Mouse (Mus musculus) midbrain, postnatal 0 days (tissue): ENCODE results near the gene Rpia. TPM values are rescaled to one million over a fixed set of nuclear protein-coding genes. Genes with fewer than 3 reads are reported as not detected.

ENCODE experiments used
- ATAC-seq: fragments of 200-750 bp; cut with Nextera tagmentation; 2 replicates; pipeline ENCODE4 v1.8.0; 2017; ENCODE audit warnings: moderate number of reproducible peaks, mild to moderate bottlenecking, moderate TSS enrichment, moderate library complexity; ENCODE audit not compliant: low FRiP score
- DNase-seq: peaks from one replicate; pipeline ENCODE4 v3.0.0-alpha.2; 2015; ENCODE audit warnings: low spot score
- H3K27ac ChIP-seq: fragments of 300-500 bp; sonication (generic); 2 replicates; pipeline ENCODE4 v1.5.1; 2014; ENCODE audit warnings: low read depth, mild to moderate bottlenecking, low read length, mixed read lengths
- H3K27me3 ChIP-seq: fragments of 300-500 bp; sonication (generic); 2 replicates; pipeline ENCODE4 v1.6.1; 2014; ENCODE audit warnings: low read length, control low read depth, mixed read lengths; ENCODE audit not compliant: insufficient read depth
- H3K36me3 ChIP-seq: fragments of 300-500 bp; sonication (generic); 2 replicates; pipeline ENCODE4 v1.6.1; 2014; ENCODE audit warnings: low read length, control low read depth, mixed read lengths; ENCODE audit not compliant: insufficient read depth
- H3K4me1 ChIP-seq: fragments of 300-500 bp; sonication (generic); 2 replicates; pipeline ENCODE4 v1.6.1; 2014; ENCODE audit warnings: mild to moderate bottlenecking, control low read depth, antibody characterized with exemption, low read length, mixed read lengths; ENCODE audit not compliant: insufficient read depth
- H3K4me2 ChIP-seq: fragments of 300-500 bp; sonication (generic); 2 replicates; pipeline ENCODE4 v1.6.1; 2014; ENCODE audit warnings: low read depth, mild to moderate bottlenecking, low read length, mixed read lengths; ENCODE audit not compliant: poor library complexity, severe bottlenecking
- H3K4me3 ChIP-seq: fragments of 300-500 bp; sonication (generic); 2 replicates; pipeline ENCODE4 v1.5.1; 2014; ENCODE audit warnings: low read depth, mild to moderate bottlenecking, low read length, moderate library complexity
- H3K9ac ChIP-seq: fragments of 300-500 bp; sonication (generic); replicated peaks from 2 replicates; pipeline ENCODE4 v1.6.1; 2014; ENCODE audit warnings: mild to moderate bottlenecking, low read length, moderate library complexity, mixed read lengths; ENCODE audit not compliant: poor library complexity, severe bottlenecking
- H3K9me3 ChIP-seq: fragments of 300-500 bp; sonication (generic); 2 replicates; pipeline ENCODE4 v1.6.1; 2016; ENCODE audit warnings: low read length, control low read depth
- CTCF ChIP-seq: IDR thresholded peaks from 2 replicates; pipeline ENCODE4 v1.5.1; 2016; ENCODE audit warnings: antibody characterized with exemption, mild to moderate bottlenecking
- WGBS: fragments of 180-500 bp; shearing (Covaris S2); extraction: QIAGEN DNeasy Blood & Tissue Kit; methylation state at CpG from one replicate; pipeline ENCODE4 v1.1.7; 2014; 5-methylcytosine and 5-hydroxymethylcytosine counted together
- polyA plus RNA-seq: library from polyadenylated mRNA; unstranded; fragments of >200 nt; fragmentation: Nextera tagmentation; extraction: Ambion mirVana; gene quantifications from 2 replicates; pipeline ENCODE4 v1.2.1, GENCODE M21; 2015
- total RNA-seq: library from RNA; depleted of rRNA; stranded (reverse); fragments of >200 nt; gene quantifications from 2 replicates; pipeline ENCODE4 v1.2.3, GENCODE M21; 2014

The Rpia gene
- total and polyA plus RNA-seq, 2 experiments from 2014 or later, result 1.4 to 15.5 TPM

- no peaks in the 10 kb centered on the region for H3K4me1 ChIP-seq
- TF ChIP-seq CTCF, result no peak
- DNase-seq, result no peak
- no peak overlapping the region for H3K9ac ChIP-seq
- ATAC-seq, result no peak
- no peaks in the 10 kb centered on the region for H3K36me3 ChIP-seq
- WGBS, result 82% methylated on average over 4 of the region's 4 CpGs
- no peaks in the 10 kb centered on the region for H3K9me3 ChIP-seq
- H3K27me3 ChIP-seq, result no peaks in the 10 kb centered on the region
- no peak overlapping the region for H3K4me2 ChIP-seq
- no peak overlapping the region for H3K27ac ChIP-seq
- H3K4me3 ChIP-seq, result no peak overlapping the region
Observed at GRCm38 (mm10) chr6:70727094-70727721, 64.8 kb downstream of the Rpia start.

- Histone ChIP-seq H3K36me3 (no peaks in the 10 kb centered on the region), H3K9ac (no peak overlapping the region), H3K4me3 (no peak overlapping the region), H3K9me3 (no peaks in the 10 kb centered on the region), H3K4me2 (no peak overlapping the region), H3K27me3 (no peaks in the 10 kb centered on the region), H3K27ac (no peak overlapping the region), H3K4me1 (no peaks in the 10 kb centered on the region)
- peak; percentile 15 for DNase-seq
- WGBS, result 59% methylated on average over 2 of the region's 2 CpGs
- no peak for TF ChIP-seq CTCF
- ATAC-seq, result no peak
Observed at GRCm38 (mm10) chr6:70725639-70726038, 66.4 kb downstream of the Rpia start.

GRCm38 (mm10) chr6:70724722-70725121 lies 67.3 kb downstream of the Rpia start:
- DNase-seq (no peak), ATAC-seq (no peak)
- H3K9me3 ChIP-seq, result no peaks in the 10 kb centered on the region
- H3K4me2 ChIP-seq, result no peak overlapping the region
- no peak for TF ChIP-seq CTCF
- 98% methylated on average over 13 of the region's 13 CpGs for WGBS
- H3K27ac ChIP-seq, result no peak overlapping the region
- H3K4me3 ChIP-seq, result no peak overlapping the region
- no peaks in the 10 kb centered on the region for H3K27me3 ChIP-seq
- no peak overlapping the region for H3K9ac ChIP-seq
- no peaks in the 10 kb centered on the region for H3K4me1 ChIP-seq
- no peaks in the 10 kb centered on the region for H3K36me3 ChIP-seq

- ATAC-seq (no peak), DNase-seq (no peak)
- H3K9me3 ChIP-seq, result no peaks in the 10 kb centered on the region
- WGBS, result 91% methylated on average over 7 of the region's 7 CpGs
- H3K36me3 ChIP-seq, result no peaks in the 10 kb centered on the region
- no peaks in the 10 kb centered on the region for H3K4me1 ChIP-seq
- no peak for TF ChIP-seq CTCF
- H3K4me2 ChIP-seq, result no peak overlapping the region
- H3K27ac ChIP-seq, result no peak overlapping the region
- no peak overlapping the region for H3K4me3 ChIP-seq
- H3K27me3 ChIP-seq, result no peaks in the 10 kb centered on the region
- H3K9ac ChIP-seq, result no peak overlapping the region
Observed at GRCm38 (mm10) chr6:70722298-70722697, 69.7 kb downstream of the Rpia start.

GRCm38 (mm10) chr6:70718760-70719159 lies 73.3 kb downstream of the Rpia start:
- DNase-seq, result no peak
- H3K36me3 ChIP-seq, result no peaks in the 10 kb centered on the region
- 75% methylated on average over 2 of the region's 2 CpGs for whole genome bisulfite sequencing
- no peaks in the 10 kb centered on the region for H3K9me3 ChIP-seq
- H3K4me3 ChIP-seq, result no peak overlapping the region
- no peaks in the 10 kb centered on the region for H3K4me1 ChIP-seq
- H3K27ac ChIP-seq, result no peak overlapping the region
- no peak for ATAC-seq
- TF ChIP-seq CTCF, result no peak
- no peak overlapping the region for H3K4me2 ChIP-seq
- H3K9ac ChIP-seq, result no peak overlapping the region
- no peaks in the 10 kb centered on the region for H3K27me3 ChIP-seq

GRCm38 (mm10) chr6:70718164-70718563 lies 73.9 kb downstream of the Rpia start:
- H3K4me3 ChIP-seq, result no peak overlapping the region
- no peaks in the 10 kb centered on the region for H3K9me3 ChIP-seq
- TF ChIP-seq CTCF, result no peak
- no peak overlapping the region for H3K27ac ChIP-seq
- 90% methylated on average over 4 of the region's 4 CpGs for WGBS
- no peaks in the 10 kb centered on the region for H3K27me3 ChIP-seq
- ATAC-seq, result no peak
- H3K4me2 ChIP-seq, result no peak overlapping the region
- no peak for DNase-seq
- no peaks in the 10 kb centered on the region for H3K4me1 ChIP-seq
- no peaks in the 10 kb centered on the region for H3K36me3 ChIP-seq
- H3K9ac ChIP-seq, result no peak overlapping the region
